Mouse (Mus musculus) bone marrow macrophage, adult 2 months (primary cell): ENCODE measurements around the gene Fam3b.

Source experiments
- CTCF ChIP-seq: IDR thresholded peaks from 2 replicates; pipeline ENCODE4 v1.5.1; 2012; ENCODE audit warnings: low read depth, mild to moderate bottlenecking, low read length, moderate library complexity
- POLR2A ChIP-seq: IDR thresholded peaks from 2 replicates; pipeline ENCODE4 v1.6.1; 2012; ENCODE audit warnings: mild to moderate bottlenecking, low read depth, low read length, borderline replicate concordance

GRCm38 (mm10) chr16:97533126-97533525 lies 18.5 kb upstream of the Fam3b start:
- TF ChIP-seq CTCF (no peak), POLR2A (no peak)
